9 mouse cellular contexts compared by ENCODE assay signal in the genomic region with DNA sequence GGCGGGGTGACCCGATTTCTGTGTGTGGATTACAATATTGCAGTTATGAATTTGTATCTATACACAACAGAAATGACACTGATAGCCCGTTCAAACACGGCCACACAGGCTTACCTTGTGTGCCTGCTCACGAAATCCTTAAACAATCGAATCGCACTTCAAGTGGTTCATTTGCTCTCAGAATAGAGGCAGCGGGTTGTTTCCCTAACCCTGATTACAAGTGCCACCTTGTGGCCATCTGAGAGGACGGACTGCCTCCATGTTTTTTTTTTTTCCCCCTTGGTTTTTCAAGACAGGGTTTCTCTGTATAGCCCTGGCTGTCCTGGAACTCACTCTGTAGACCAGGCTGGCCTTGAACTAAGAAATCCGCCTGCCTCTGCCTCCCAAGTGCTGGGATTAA.
DNase-seq lines count a peak whose midpoint lies in the region; ATAC-seq and TF ChIP-seq lines count a peak whose summit lies in the region.
"Had no signal": no experiment of that assay in that cellular context is flagged by ENCODE, and none has a peak within 500 bp of the region (broad histone marks: within the 10 kb centered on the region; RNA-seq: fewer than 3 reads in every experiment).

No protein-coding gene starts in this region.

- no peak overlapping the region for H3K4me3 ChIP-seq in heart, embryonic 10.5 days
- H3K4me3 ChIP-seq: hindbrain, embryonic 15.5 days had no signal

- TF ChIP-seq CTCF in brain, embryonic 14.5 days (IDR thresholded peaks at IDR 0.05; ENCODE audit: borderline replicate concordance, extremely low read depth, insufficient read depth, insufficient read length) = peak; percentile 67; the same call in 1 of the 2 replicates

- peak; percentile 92 for DNase-seq in heart, adult 11 months
- DNase-seq in heart, embryonic 10.5 days (ENCODE audit: low spot score) = no peak
- peak; percentile 12 to 23 for DNase-seq in B cell, adult 2 months
- DNase-seq in brain, embryonic 14.5 days (ENCODE audit: low read depth) = peak; percentile 85
- peak; percentile 47 to 74 for DNase-seq in frontal cortex, postnatal 36 days (ENCODE audit: low spot score in 2 of 2)
- peak; percentile 57 to 70 for DNase-seq in kidney, postnatal 36 days
- no peak for DNase-seq in testis, postnatal 14 days (ENCODE audit: low spot score)

- peaks cover 55% of the 10 kb centered on the region for H3K4me1 ChIP-seq in heart, embryonic 10.5 days

- peaks cover 13% of the 10 kb centered on the region; the same call in 1 of the 2 replicates for H3K36me3 ChIP-seq in heart, embryonic 10.5 days

- H3K9me3 ChIP-seq in heart, embryonic 10.5 days = no peaks in the 10 kb centered on the region
- H3K9me3 ChIP-seq: hindbrain, embryonic 15.5 days had no signal

- 37% methylated on average over 10 of the region's 10 CpGs for WGBS in heart, embryonic 10.5 days

- no peak overlapping the region for H3K27ac ChIP-seq in heart, embryonic 10.5 days
- H3K27ac ChIP-seq: hindbrain, embryonic 15.5 days had no signal

- no peaks in the 10 kb centered on the region for H3K27me3 ChIP-seq in heart, embryonic 10.5 days (ENCODE audit: insufficient read depth, poor library complexity, severe bottlenecking)
- H3K27me3 ChIP-seq: hindbrain, embryonic 15.5 days had no signal

- peak; percentile 66 for ATAC-seq in megakaryocyte progenitor cell, adult 5-6 weeks (replicated peaks; ENCODE audit: poor library complexity)

- no peak for TF ChIP-seq POLR2A in brain, embryonic 14.5 days (IDR thresholded peaks at IDR 0.05; ENCODE audit: borderline replicate concordance, extremely low read depth, insufficient read depth, insufficient read length, poor library complexity, severe bottlenecking)

Comparison
In these comparisons a context has a peak if more than half of its experiments do, and no peak if none do; other contexts are left out.
1. DNase-seq: peak in heart, adult 11 months (single experiment), B cell, adult 2 months (2 of 2), brain, embryonic 14.5 days (single experiment), frontal cortex, postnatal 36 days (2 of 2) and kidney, postnatal 36 days (2 of 2); none in heart, embryonic 10.5 days (single experiment) and testis, postnatal 14 days (single experiment).